Mouse (Mus musculus) liver, embryonic 14.5 days (tissue): ENCODE results near the gene Grifin. TPM values are rescaled to one million over a fixed set of nuclear protein-coding genes. Genes with fewer than 3 reads are reported as not detected.

Experiments
- ATAC-seq: fragments of 200-750 bp; cut with Nextera tagmentation; 2 replicates; pipeline ENCODE4 v1.8.0; 2017; ENCODE audit warnings: moderate number of reproducible peaks, mild to moderate bottlenecking, moderate library complexity; ENCODE audit not compliant: insufficient read depth
- DNase-seq, 3 experiments: peaks; one replicate each; pipeline ENCODE4 v3.0.0-alpha.2; 2012 to 2013; ENCODE audit warnings: low read depth in 3 of 3, low spot score in 3 of 3
- H3K27ac ChIP-seq: fragments of 300-500 bp; sonication (generic); 2 replicates; pipeline ENCODE4 v1.5.1; 2014; ENCODE audit warnings: moderate library complexity, mild to moderate bottlenecking, control low read depth, inconsistent platforms
- H3K27me3 ChIP-seq: fragments of 300-500 bp; sonication (generic); 2 replicates; pipeline ENCODE4 v1.6.1; 2014; ENCODE audit warnings: mild to moderate bottlenecking, low read length, moderate library complexity; ENCODE audit not compliant: control insufficient read depth, insufficient read depth
- H3K36me3 ChIP-seq: fragments of 300-500 bp; sonication (generic); replicated peaks from 2 replicates; pipeline ENCODE4 v1.6.1; 2014; ENCODE audit warnings: low read depth; ENCODE audit not compliant: control insufficient read depth, insufficient read depth
- H3K4me1 ChIP-seq, 2 experiments: fragments of 200-500 bp in 1 of 2; fragments of 300-500 bp in 1 of 2; sonication (generic) in 1 of 2; replicated peaks; 2 replicates each; pipeline ENCODE4 v1.6.1; 2012 to 2014; ENCODE audit warnings: antibody characterized with exemption in 1 of 2, inconsistent platforms in 1 of 2, low read length in 1 of 2; ENCODE audit not compliant: control insufficient read depth in 2 of 2, insufficient read depth in 2 of 2
- H3K4me2 ChIP-seq: fragments of 300-500 bp; sonication (generic); 2 replicates; pipeline ENCODE4 v1.6.1; 2014; ENCODE audit warnings: low read depth, mild to moderate bottlenecking, control low read depth, moderate library complexity
- H3K4me3 ChIP-seq, 2 experiments: fragments of 200-500 bp in 1 of 2; fragments of 300-500 bp in 1 of 2; sonication (generic) in 1 of 2; 2 replicates each; pipeline ENCODE4 v1.5.1; 2012 to 2014; ENCODE audit warnings: low read depth in 2 of 2, low read length in 2 of 2, mild to moderate bottlenecking in 2 of 2, control low read depth in 1 of 2, inconsistent platforms in 1 of 2, moderate library complexity in 1 of 2; ENCODE audit not compliant: insufficient read depth in 1 of 2
- H3K9ac ChIP-seq: fragments of 300-500 bp; sonication (generic); replicated peaks from 2 replicates; pipeline ENCODE4 v1.6.1; 2014; ENCODE audit warnings: mild to moderate bottlenecking, control low read depth, moderate library complexity
- H3K9me3 ChIP-seq: fragments of 300-500 bp; sonication (generic); 2 replicates; pipeline ENCODE4 v1.6.1; 2016; ENCODE audit warnings: low read length, mixed read lengths; ENCODE audit not compliant: control insufficient read depth
- CTCF ChIP-seq: IDR thresholded peaks from 2 replicates; pipeline ENCODE4 v1.5.1; 2016; ENCODE audit warnings: antibody characterized with exemption, low read depth, control low read depth
- EP300 ChIP-seq: IDR thresholded peaks from 2 replicates; pipeline ENCODE4 v1.6.1; 2016; ENCODE audit warnings: antibody characterized with exemption, low read depth
- WGBS: fragments of 180-500 bp; shearing (Covaris S2); extraction: QIAGEN DNeasy Blood & Tissue Kit; methylation state at CpG from one replicate; pipeline ENCODE4 v1.1.7; 2014; ENCODE audit not compliant: insufficient replicate concordance; 5-methylcytosine and 5-hydroxymethylcytosine counted together
- polyA plus RNA-seq, 2 experiments: library from polyadenylated mRNA; depleted of rRNA in 1 of 2; stranded (reverse) in 1 of 2; unstranded in 1 of 2; fragments of >200 nt; fragmentation: Nextera tagmentation in 1 of 2; extraction: Ambion mirVana in 1 of 2; gene quantifications; 2 replicates each; pipeline versions ENCODE4 v1.2.1 to v1.2.3; 2012 to 2014

Gene Grifin
- polyA plus RNA-seq, 2 experiments, result 2.3 to 2.5 TPM

DNA sequence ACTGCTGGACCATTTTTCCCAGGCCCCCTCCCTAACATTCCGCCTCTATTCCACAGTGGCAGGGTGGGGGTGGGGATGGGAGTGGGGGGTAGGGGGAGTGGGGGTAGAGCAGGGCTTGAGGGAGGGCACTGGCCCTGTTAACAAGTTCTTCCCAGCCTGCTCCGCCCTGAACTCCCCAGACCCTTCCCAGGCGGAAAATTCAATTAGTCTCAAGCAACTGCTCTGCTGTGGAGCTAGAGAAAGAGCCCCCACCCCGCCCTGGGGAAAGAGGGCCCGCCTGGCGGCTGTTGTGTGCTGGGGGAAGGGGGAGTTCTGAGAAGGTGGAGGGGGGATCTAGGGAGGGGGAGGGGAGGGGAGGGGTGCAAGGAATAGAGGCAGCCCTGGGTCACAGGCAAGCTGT lies 14.9 kb upstream of the Grifin start:
- Histone ChIP-seq H3K4me3 (no peak overlapping the region), H3K27me3 (no peaks in the 10 kb centered on the region; the same call in 1 of the 2 replicates), H3K9ac (no peak overlapping the region), H3K27ac (no peak overlapping the region), H3K9me3 (no peaks in the 10 kb centered on the region), H3K4me2 (no peak overlapping the region), H3K36me3 (no peaks in the 10 kb centered on the region), H3K4me1 (no peaks in the 10 kb centered on the region)
- DNase-seq, result no peak
- ATAC-seq, result no peak
- 59% methylated on average over 6 of the region's 6 CpGs for WGBS
- no peak for TF ChIP-seq CTCF
- no peak for TF ChIP-seq EP300

- H3K4me2 ChIP-seq, result no peak overlapping the region
- 62% methylated on average over 9 of the region's 9 CpGs for WGBS
- H3K4me1 ChIP-seq, result no peaks in the 10 kb centered on the region
- H3K36me3 ChIP-seq, result no peaks in the 10 kb centered on the region
- no peak for TF ChIP-seq EP300
- no peak overlapping the region for H3K4me3 ChIP-seq
- no peaks in the 10 kb centered on the region; the same call in 1 of the 2 replicates for H3K27me3 ChIP-seq
- no peaks in the 10 kb centered on the region for H3K9me3 ChIP-seq
- no peak overlapping the region for H3K27ac ChIP-seq
- H3K9ac ChIP-seq, result no peak overlapping the region
- no peak for DNase-seq
- no peak for ATAC-seq
Measured at GRCm38 (mm10) chr5:140579221-140579620, 14.3 kb upstream of the Grifin start.

GRCm38 (mm10) chr5:140575381-140575866 lies 10.6 kb upstream of the Grifin start:
- H3K27ac ChIP-seq, result no peak overlapping the region
- no peak overlapping the region for H3K9ac ChIP-seq
- TF ChIP-seq EP300 (no peak), CTCF (no peak)
- no peaks in the 10 kb centered on the region for H3K36me3 ChIP-seq
- DNase-seq, result no peak
- no peak for ATAC-seq
- H3K9me3 ChIP-seq, result no peaks in the 10 kb centered on the region
- H3K4me1 ChIP-seq, result no peaks in the 10 kb centered on the region
- H3K27me3 ChIP-seq, result no peaks in the 10 kb centered on the region
- WGBS, result 40% methylated on average over 5 of the region's 5 CpGs
- no peak overlapping the region for H3K4me3 ChIP-seq
- no peak overlapping the region for H3K4me2 ChIP-seq

DNA sequence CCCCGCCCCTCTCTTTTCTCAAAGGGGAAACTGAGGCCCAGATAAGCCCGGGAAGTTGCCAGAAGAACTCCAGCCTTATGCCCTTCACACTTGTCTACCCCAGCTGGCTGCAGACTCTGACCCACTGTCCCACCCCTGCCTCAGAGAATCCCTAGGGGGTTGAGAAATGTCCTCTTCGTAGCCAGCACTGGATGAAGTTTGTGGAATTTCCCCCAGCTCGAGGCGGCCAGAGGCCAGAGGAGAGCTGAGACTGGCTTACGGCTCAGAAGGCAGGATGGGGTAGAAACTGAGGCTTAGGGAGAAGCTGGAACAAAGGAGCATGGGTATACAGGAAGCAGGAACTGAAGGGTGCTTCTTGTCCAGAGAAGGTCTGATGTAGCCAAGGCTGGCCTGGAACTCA lies 7.7 kb upstream of the Grifin start:
- DNase-seq (no peak), ATAC-seq (no peak)
- WGBS, result 67% methylated on average over 6 of the region's 6 CpGs
- peaks cover 0 to 9% of the 10 kb centered on the region in 2 experiments; a peak in 2 of 4 replicates for H3K4me1 ChIP-seq
- no peak overlapping the region for H3K27ac ChIP-seq
- no peak for TF ChIP-seq CTCF
- no peak for TF ChIP-seq EP300
- H3K27me3 ChIP-seq, result no peaks in the 10 kb centered on the region
- H3K4me3 ChIP-seq, result no peak overlapping the region
- H3K4me2 ChIP-seq, result no peak overlapping the region
- no peaks in the 10 kb centered on the region for H3K36me3 ChIP-seq
- no peaks in the 10 kb centered on the region for H3K9me3 ChIP-seq
- no peak overlapping the region for H3K9ac ChIP-seq

- no peaks in the 10 kb centered on the region for H3K9me3 ChIP-seq
- TF ChIP-seq EP300, result no peak
- TF ChIP-seq CTCF, result no peak
- H3K27ac ChIP-seq, result no peak overlapping the region
- H3K4me3 ChIP-seq, result no peak overlapping the region
- H3K36me3 ChIP-seq, result no peaks in the 10 kb centered on the region
- H3K4me1 ChIP-seq, result peaks cover 1 to 19% of the 10 kb centered on the region in 2 experiments; a peak in 3 of 4 replicates
- H3K27me3 ChIP-seq, result no peaks in the 10 kb centered on the region
- WGBS, result 74% methylated on average over 10 of the region's 10 CpGs
- ATAC-seq (no peak), DNase-seq (no peak)
- H3K4me2 ChIP-seq, result no peak overlapping the region
- no peak overlapping the region for H3K9ac ChIP-seq
Measured at GRCm38 (mm10) chr5:140571673-140572072, 6.8 kb upstream of the Grifin start.
